12 mouse cellular contexts compared by ENCODE assay signal in genomic region chr12:85951822-85952221, GRCm38 (mm10).
DNase-seq lines count a peak whose midpoint lies in the region; ATAC-seq and TF ChIP-seq lines count a peak whose summit lies in the region.
"Had no signal": no experiment of that assay in that cellular context is flagged by ENCODE, and none has a peak within 500 bp of the region (broad histone marks: within the 10 kb centered on the region; RNA-seq: fewer than 3 reads in every experiment).

No protein-coding gene starts in this region.

- 92% methylated on average over 1 of the region's 1 CpGs for WGBS in hindbrain, embryonic 11.5 days
- WGBS in hindbrain, embryonic 16.5 days, result 91% methylated on average over 1 of the region's 1 CpGs
- 91% methylated on average over 1 of the region's 1 CpGs for WGBS in lung, postnatal 0 days

- no peak for ATAC-seq in hindbrain, embryonic 11.5 days (ENCODE audit: low FRiP score)
- ATAC-seq in hindbrain, embryonic 16.5 days, result no peak
- ATAC-seq in lung, postnatal 0 days, result no peak

- H3K4me2 ChIP-seq in hindbrain, embryonic 11.5 days (replicated peaks; ENCODE audit: low read depth, low read length), result no peak overlapping the region
- no peak overlapping the region for H3K4me2 ChIP-seq in hindbrain, embryonic 16.5 days (ENCODE audit: low read length)
- H3K4me2 ChIP-seq in lung, postnatal 0 days (replicated peaks; ENCODE audit: low read depth, low read length), result no peak overlapping the region
- H3K4me2 ChIP-seq: kidney, embryonic 15.5 days had no signal

- no peak overlapping the region for H3K27ac ChIP-seq in hindbrain, embryonic 11.5 days (ENCODE audit: low read depth, low read length)
- H3K27ac ChIP-seq in hindbrain, embryonic 16.5 days (ENCODE audit: low read depth, low read length), result no peak overlapping the region
- no peak overlapping the region for H3K27ac ChIP-seq in lung, postnatal 0 days (ENCODE audit: low read length)
- no peak overlapping the region for H3K27ac ChIP-seq in cortical plate, adult 2 months (ENCODE audit: insufficient read depth, low read length)
- H3K27ac ChIP-seq: hindbrain, embryonic 10.5 days; kidney, embryonic 15.5 days had no signal

- H3K36me3 ChIP-seq in hindbrain, embryonic 11.5 days (ENCODE audit: control insufficient read depth, insufficient read depth, low read length), result no peaks in the 10 kb centered on the region
- H3K36me3 ChIP-seq in hindbrain, embryonic 16.5 days (ENCODE audit: control insufficient read depth, insufficient read depth, low read length), result no peaks in the 10 kb centered on the region
- H3K36me3 ChIP-seq in lung, postnatal 0 days (ENCODE audit: insufficient read depth, low read length), result no peaks in the 10 kb centered on the region

- H3K27me3 ChIP-seq in hindbrain, embryonic 11.5 days (ENCODE audit: control insufficient read depth, insufficient read depth, low read length), result no peaks in the 10 kb centered on the region
- H3K27me3 ChIP-seq in hindbrain, embryonic 16.5 days (replicated peaks; ENCODE audit: control insufficient read depth, insufficient read depth, low read length), result no peaks in the 10 kb centered on the region
- no peaks in the 10 kb centered on the region for H3K27me3 ChIP-seq in lung, postnatal 0 days (replicated peaks; ENCODE audit: insufficient read depth, low read length)
- H3K27me3 ChIP-seq: kidney, embryonic 15.5 days; megakaryocyte, embryonic 14.5 days had no signal

- no peak overlapping the region for H3K9ac ChIP-seq in hindbrain, embryonic 11.5 days (ENCODE audit: low read depth, low read length)
- no peak overlapping the region for H3K9ac ChIP-seq in hindbrain, embryonic 16.5 days (ENCODE audit: low read depth, low read length)
- no peak overlapping the region for H3K9ac ChIP-seq in lung, postnatal 0 days (replicated peaks; ENCODE audit: low read depth)
- H3K9ac ChIP-seq: kidney, embryonic 15.5 days had no signal

- DNase-seq in hindbrain, embryonic 11.5 days (ENCODE audit: low spot score), result peak; percentile 22
- no peak for DNase-seq in lung, postnatal 0 days (ENCODE audit: low spot score)
- DNase-seq in lung, postnatal 25 days (ENCODE audit: low spot score), result no peak
- peak; percentile 22 for DNase-seq in ES-CJ7 (ENCODE audit: low read depth, low spot score)
- DNase-seq in frontal cortex, adult 2 months (ENCODE audit: extremely low spot score in 1 of 2, low spot score in 1 of 2), result no peak
- no peak for DNase-seq in spleen, postnatal 10 days (ENCODE audit: low spot score in 2 of 2)
- DNase-seq: layer of hippocampus, postnatal 36 days had no signal

- no peak for TF ChIP-seq POLR2A in cortical plate, adult 2 months (IDR thresholded peaks at IDR 0.05; ENCODE audit: extremely low read depth, insufficient read depth, low read length)

- no peaks in the 10 kb centered on the region for H3K4me1 ChIP-seq in hindbrain, embryonic 11.5 days (replicated peaks; ENCODE audit: control insufficient read depth, insufficient read depth, low read length)
- no peaks in the 10 kb centered on the region for H3K4me1 ChIP-seq in hindbrain, embryonic 16.5 days (ENCODE audit: control insufficient read depth, insufficient read depth, low read depth, low read length)
- H3K4me1 ChIP-seq in lung, postnatal 0 days (ENCODE audit: insufficient read depth, low read depth, low read length), result no peaks in the 10 kb centered on the region
- H3K4me1 ChIP-seq in cortical plate, adult 2 months (ENCODE audit: control insufficient read depth, insufficient read depth, low read length), result peaks cover 5% of the 10 kb centered on the region; the same call in 1 of the 2 replicates
- H3K4me1 ChIP-seq: hindbrain, embryonic 10.5 days had no signal

- peak; percentile 50 for TF ChIP-seq CTCF in lung, postnatal 0 days (IDR thresholded peaks at IDR 0.05)
- 0 out of 2 replicates have a peak, but pooled peaks have one; percentile 3 for TF ChIP-seq CTCF in cortical plate, adult 2 months (IDR thresholded peaks at IDR 0.05; ENCODE audit: extremely low read depth, insufficient read depth, low read length)

- H3K9me3 ChIP-seq in hindbrain, embryonic 11.5 days (ENCODE audit: control insufficient read depth, low read length), result no peaks in the 10 kb centered on the region
- no peaks in the 10 kb centered on the region for H3K9me3 ChIP-seq in hindbrain, embryonic 16.5 days (ENCODE audit: control insufficient read depth, low read length)
- H3K9me3 ChIP-seq in lung, postnatal 0 days (ENCODE audit: low read length), result no peaks in the 10 kb centered on the region
- H3K9me3 ChIP-seq: hindbrain, embryonic 10.5 days; kidney, embryonic 15.5 days; megakaryocyte, embryonic 14.5 days had no signal

- no peak for TF ChIP-seq EP300 in lung, postnatal 0 days (IDR thresholded peaks at IDR 0.05)

- no peak overlapping the region for H3K4me3 ChIP-seq in hindbrain, embryonic 11.5 days (ENCODE audit: low read depth, low read length)
- H3K4me3 ChIP-seq in hindbrain, embryonic 16.5 days (ENCODE audit: low read length), result no peak overlapping the region
- no peak overlapping the region for H3K4me3 ChIP-seq in lung, postnatal 0 days (ENCODE audit: low read depth, low read length)
- H3K4me3 ChIP-seq in cortical plate, adult 2 months (ENCODE audit: insufficient read depth, low read length), result no peak overlapping the region
- H3K4me3 ChIP-seq: hindbrain, embryonic 10.5 days; kidney, embryonic 15.5 days; megakaryocyte, embryonic 14.5 days had no signal

Comparison
In these comparisons a context has a peak if more than half of its experiments do, and no peak if none do; other contexts are left out.
1. DNase-seq: peak in hindbrain, embryonic 11.5 days (single experiment) and ES-CJ7 (single experiment); none in lung, postnatal 0 days (single experiment), lung, postnatal 25 days (single experiment), frontal cortex, adult 2 months (0 of 2) and spleen, postnatal 10 days (0 of 2).